Mouse (Mus musculus) neural tube, embryonic 10.5 days (tissue): ENCODE measurements at regions not wholly inside any gene's neighbourhood (a gene's known extent, or its start where the extent isn't known, plus 50 kb on each side); places are given as distances from the start of the nearest gene placed in this dataset.
A peak's percentile ranks its signal among the peaks of the same experiment; 100 is the strongest.

Experiments
- DNase-seq: peaks from one replicate; pipeline ENCODE4 v3.0.0-alpha.2; 2017; ENCODE audit warnings: low spot score; ENCODE audit errors: extremely low spot score

GRCm38 (mm10) chr8:87131716-87132115, 246.7 kb upstream of the N4bp1 start:
- DNase-seq: no peak

- no peak for DNase-seq
Measured at GRCm38 (mm10) chr8:87130691-87131090, 245.6 kb upstream of the N4bp1 start.

- DNase-seq: no peak
Measured at GRCm38 (mm10) chr8:87128593-87128992, 243.5 kb upstream of the N4bp1 start.

GRCm38 (mm10) chr8:87116190-87116765, 231.2 kb upstream of the N4bp1 start:
- DNase-seq: no peak

GRCm38 (mm10) chr8:87112355-87112754, 227.3 kb upstream of the N4bp1 start:
- no peak for DNase-seq

GRCm38 (mm10) chr8:87105106-87105505, 220.0 kb upstream of the N4bp1 start:
- DNase-seq: no peak

GRCm38 (mm10) chr8:87095211-87095610, 210.2 kb upstream of the N4bp1 start:
- DNase-seq: no peak

GRCm38 (mm10) chr8:87094685-87095084, 209.6 kb upstream of the N4bp1 start:
- DNase-seq: no peak

- DNase-seq: no peak
Measured at GRCm38 (mm10) chr8:87093716-87094115, 208.7 kb upstream of the N4bp1 start.

- DNase-seq: no peak
Measured at GRCm38 (mm10) chr8:87093081-87093480, 208.0 kb upstream of the N4bp1 start.

- peak; percentile 66 for DNase-seq
Measured at GRCm38 (mm10) chr8:87087451-87088095, 202.5 kb upstream of the N4bp1 start.

- DNase-seq: no peak
Measured at GRCm38 (mm10) chr8:87078260-87078659, 193.2 kb upstream of the N4bp1 start.

- DNase-seq: no peak
Measured at GRCm38 (mm10) chr8:87075921-87076320, 190.9 kb upstream of the N4bp1 start.

GRCm38 (mm10) chr8:87071224-87071623, 186.2 kb upstream of the N4bp1 start:
- no peak for DNase-seq

GRCm38 (mm10) chr8:87067106-87067505, 182.0 kb upstream of the N4bp1 start:
- no peak for DNase-seq

- DNase-seq: no peak
Measured at GRCm38 (mm10) chr8:87064768-87065167, 179.7 kb upstream of the N4bp1 start.

GRCm38 (mm10) chr8:87064250-87064747, 179.2 kb upstream of the N4bp1 start:
- no peak for DNase-seq

GRCm38 (mm10) chr8:87063588-87063987, 178.5 kb upstream of the N4bp1 start:
- no peak for DNase-seq

- DNase-seq: no peak
Measured at GRCm38 (mm10) chr8:87049746-87050145, 164.7 kb upstream of the N4bp1 start.

GRCm38 (mm10) chr8:87049196-87049595, 164.1 kb upstream of the N4bp1 start:
- DNase-seq: no peak

- DNase-seq: no peak
Measured at GRCm38 (mm10) chr8:87046590-87046989, 161.5 kb upstream of the N4bp1 start.

- no peak for DNase-seq
Measured at GRCm38 (mm10) chr8:87043016-87043415, 158.0 kb upstream of the N4bp1 start.
